Mouse (Mus musculus): ENCODE data around the gene Nalcn.

DNA sequence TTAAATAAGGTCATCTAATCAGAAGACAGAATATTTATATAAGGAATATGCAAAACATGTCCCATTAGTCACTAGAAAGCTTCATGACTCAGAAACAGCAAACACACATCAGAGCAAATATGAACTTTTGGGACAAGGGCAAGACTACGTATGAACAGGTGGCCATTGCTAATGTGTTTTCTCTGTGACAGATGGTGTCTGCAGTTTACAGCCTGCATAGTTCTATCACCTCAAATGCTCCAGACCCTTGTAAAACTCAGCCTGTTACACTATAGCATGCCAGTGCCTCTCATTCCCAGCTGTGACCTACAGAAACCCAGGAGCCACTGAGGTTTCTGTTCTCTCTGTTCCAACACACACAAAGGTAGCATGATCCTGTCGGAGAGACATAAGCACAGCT is 91.3 kb downstream of the Nalcn start:
- TF ChIP-seq CTCF (IDR thresholded peaks at IDR 0.05 in 2 of 3, conservative IDR thresholded peaks at IDR 0.05 in 1 of 3; ENCODE audit: control insufficient read depth in 1 of 3, insufficient read depth in 1 of 3, low read depth in 2 of 3, low read length in 3 of 3, poor library complexity in 1 of 3, severe bottlenecking in 1 of 3) (no peak), CHD1 (IDR thresholded peaks at IDR 0.05; ENCODE audit: low read depth, low read length) (no peak), HCFC1 (IDR thresholded peaks at IDR 0.05; ENCODE audit: low read depth, low read length) (no peak), ELF1 (IDR thresholded peaks at IDR 0.05; ENCODE audit: low read depth, low read length) (no peak), POLR2A (IDR thresholded peaks at IDR 0.05; ENCODE audit: control insufficient read depth in 1 of 2, insufficient read depth in 1 of 2, low read depth in 1 of 2, low read length in 2 of 2, poor library complexity in 1 of 2) (no peak), TBP (IDR thresholded peaks at IDR 0.05; ENCODE audit: low read depth, low read length) (no peak), CHD2 (IDR thresholded peaks at IDR 0.05; ENCODE audit: low read length) (no peak), RAD21 (IDR thresholded peaks at IDR 0.05; ENCODE audit: low read depth, low read length) (no peak), MAX (IDR thresholded peaks at IDR 0.05; ENCODE audit: low read length) (no peak), USF1 (IDR thresholded peaks at IDR 0.05; ENCODE audit: low read depth, low read length) (no peak)
